Mouse (Mus musculus): ENCODE measurements around the gene Kcnd3. TPM values are rescaled to one million over a fixed set of nuclear protein-coding genes. Genes with fewer than 3 reads are reported as not detected.

The Kcnd3 gene
- polyA plus RNA-seq, 1 experiment from 2014 or later, result 0.37 TPM

DNA sequence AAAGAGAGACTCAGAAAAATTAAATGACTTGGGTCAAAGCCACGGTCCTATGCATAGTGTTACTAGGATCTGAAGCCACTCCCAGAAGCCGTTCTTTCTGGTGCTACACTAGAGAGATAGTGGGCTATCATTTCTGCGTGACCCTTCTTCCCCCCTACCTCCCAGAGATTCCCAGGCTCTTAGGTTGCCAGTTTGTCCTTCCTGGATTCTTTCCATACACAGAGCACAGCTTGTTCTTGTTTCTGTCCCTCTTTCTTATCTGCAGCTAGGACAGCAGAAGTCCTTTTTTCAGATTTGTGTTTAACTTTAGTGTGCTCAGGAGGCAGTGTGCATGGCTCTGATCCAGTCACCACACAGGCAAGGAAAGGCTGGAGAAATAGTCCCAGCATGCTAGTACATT lies 52.1 kb downstream of the Kcnd3 start:
- no peak overlapping the region for H3K9ac ChIP-seq (ENCODE audit: low read depth, low read length)
- H3K27ac ChIP-seq (ENCODE audit: low read depth, low read length), result no peak overlapping the region
- no peak overlapping the region for H3K4me2 ChIP-seq
- 70% methylated on average over 3 of the region's 3 CpGs for WGBS
- H3K27me3 ChIP-seq (replicated peaks; ENCODE audit: control insufficient read depth, insufficient read depth, low read length), result no peaks in the 10 kb centered on the region
- no peaks in the 10 kb centered on the region for H3K36me3 ChIP-seq (ENCODE audit: control insufficient read depth, insufficient read depth, low read length)
- no peaks in the 10 kb centered on the region for H3K4me1 ChIP-seq (replicated peaks; ENCODE audit: control insufficient read depth, insufficient read depth, low read length)
- ATAC-seq (replicated peaks; ENCODE audit: low FRiP score), result no peak
- no peak for DNase-seq (ENCODE audit: low spot score)
- no peaks in the 10 kb centered on the region for H3K9me3 ChIP-seq (ENCODE audit: control insufficient read depth, low read length)
- no peak overlapping the region for H3K4me3 ChIP-seq (ENCODE audit: low read depth, low read length)

DNA sequence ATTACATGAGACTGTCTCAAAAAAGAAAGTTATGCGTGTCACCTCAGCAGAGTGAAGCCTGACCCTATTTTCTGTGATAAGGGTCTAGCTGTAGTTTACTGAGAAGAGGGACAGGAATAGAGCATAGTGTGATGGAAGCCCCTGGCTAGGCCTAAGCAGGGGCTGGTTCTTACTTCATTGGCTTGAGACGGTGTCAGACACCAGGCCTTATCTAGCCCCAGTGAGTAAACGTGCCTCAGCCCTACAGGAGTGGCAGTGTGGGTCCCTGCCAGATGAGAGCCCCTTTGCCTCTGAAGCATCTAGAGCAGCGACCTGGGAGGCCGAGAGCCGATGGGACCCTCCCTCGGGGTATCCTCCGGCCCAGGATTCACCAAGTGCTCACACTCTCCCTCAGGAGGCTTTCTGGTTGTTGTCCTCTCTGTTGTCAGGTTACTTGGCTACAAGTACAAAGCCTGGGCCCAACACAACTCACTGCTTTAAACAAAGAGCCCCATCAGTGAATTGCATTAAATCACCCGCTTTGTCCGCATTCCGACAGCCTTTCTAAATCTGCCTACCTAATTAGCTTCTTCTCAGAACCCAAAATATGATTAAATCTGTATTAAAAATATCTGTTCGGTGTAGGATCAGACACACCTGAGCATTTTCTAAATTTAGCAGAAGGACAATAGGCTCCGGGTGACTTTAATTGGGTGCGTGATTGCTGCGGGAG lies 53.2 kb downstream of the Kcnd3 start:
- Histone ChIP-seq H3K9ac (ENCODE audit: low read depth, low read length) (no peak overlapping the region), H3K36me3 (ENCODE audit: control insufficient read depth, insufficient read depth, low read length) (no peaks in the 10 kb centered on the region), H3K4me2 (no peak overlapping the region), H3K27ac (ENCODE audit: low read depth, low read length) (no peak overlapping the region), H3K4me1 (replicated peaks; ENCODE audit: control insufficient read depth, insufficient read depth, low read length) (no peaks in the 10 kb centered on the region), H3K4me3 (ENCODE audit: low read depth, low read length) (no peak overlapping the region), H3K27me3 (replicated peaks; ENCODE audit: control insufficient read depth, insufficient read depth, low read length) (no peaks in the 10 kb centered on the region), H3K9me3 (ENCODE audit: control insufficient read depth, low read length) (no peaks in the 10 kb centered on the region)
- no peak for DNase-seq (ENCODE audit: low spot score)
- ATAC-seq (replicated peaks; ENCODE audit: low FRiP score), result no peak
- WGBS, result 76% methylated on average over 15 of the region's 15 CpGs

DNA sequence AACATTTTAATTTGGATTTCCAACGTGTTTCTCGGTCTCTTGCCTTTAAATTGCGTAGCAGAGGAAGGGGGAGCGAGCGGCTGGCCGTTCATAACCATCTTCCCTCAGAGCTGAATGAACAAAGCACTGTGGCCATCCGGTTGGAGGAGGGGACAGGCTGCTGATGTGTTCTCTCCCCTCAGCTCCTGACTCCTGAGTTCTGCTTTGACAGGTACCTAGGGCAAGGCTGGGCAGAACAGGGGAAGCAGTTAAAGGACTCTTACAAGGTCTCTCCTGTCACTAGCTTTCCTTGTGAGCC lies 53.7 kb downstream of the Kcnd3 start:
- Histone ChIP-seq H3K9me3 (ENCODE audit: control insufficient read depth, low read length) (no peaks in the 10 kb centered on the region), H3K4me2 (no peak overlapping the region), H3K4me3 (ENCODE audit: low read depth, low read length) (no peak overlapping the region), H3K27me3 (replicated peaks; ENCODE audit: control insufficient read depth, insufficient read depth, low read length) (no peaks in the 10 kb centered on the region), H3K27ac (ENCODE audit: low read depth, low read length) (no peak overlapping the region), H3K36me3 (ENCODE audit: control insufficient read depth, insufficient read depth, low read length) (no peaks in the 10 kb centered on the region), H3K9ac (ENCODE audit: low read depth, low read length) (no peak overlapping the region), H3K4me1 (replicated peaks; ENCODE audit: control insufficient read depth, insufficient read depth, low read length) (no peaks in the 10 kb centered on the region)
- DNase-seq (ENCODE audit: low spot score), result no peak
- WGBS, result 73% methylated on average over 7 of the region's 7 CpGs
- no peak for ATAC-seq (replicated peaks; ENCODE audit: low FRiP score)

DNA sequence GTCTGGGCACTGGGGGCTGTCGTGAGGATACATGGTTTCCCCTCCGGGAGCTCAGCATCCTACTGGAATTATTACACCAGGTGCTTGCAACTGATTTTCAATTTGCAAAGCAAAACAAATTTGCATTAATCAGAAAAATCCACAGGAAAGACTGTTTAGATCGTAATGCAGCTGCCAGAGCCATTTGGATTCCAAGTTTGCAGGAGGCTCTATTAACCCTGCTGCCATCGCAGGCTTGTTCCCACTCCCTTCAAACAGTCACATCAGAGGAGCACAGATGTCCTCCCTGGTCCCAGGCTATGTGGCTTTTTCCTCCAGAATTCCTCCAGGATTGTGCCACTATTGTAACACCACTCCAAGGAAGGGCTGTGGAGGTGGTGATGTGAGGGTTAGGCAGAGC lies 54.5 kb downstream of the Kcnd3 start:
- Histone ChIP-seq H3K4me2 (no peak overlapping the region), H3K27me3 (replicated peaks; ENCODE audit: control insufficient read depth, insufficient read depth, low read length) (no peaks in the 10 kb centered on the region), H3K9me3 (ENCODE audit: control insufficient read depth, low read length) (no peaks in the 10 kb centered on the region), H3K9ac (ENCODE audit: low read depth, low read length) (no peak overlapping the region), H3K4me1 (replicated peaks; ENCODE audit: control insufficient read depth, insufficient read depth, low read length) (no peaks in the 10 kb centered on the region), H3K4me3 (ENCODE audit: low read depth, low read length) (no peak overlapping the region), H3K36me3 (ENCODE audit: control insufficient read depth, insufficient read depth, low read length) (no peaks in the 10 kb centered on the region), H3K27ac (ENCODE audit: low read depth, low read length) (no peak overlapping the region)
- ATAC-seq (replicated peaks; ENCODE audit: low FRiP score) (no peak), DNase-seq (ENCODE audit: low spot score) (no peak)
- WGBS, result 88% methylated on average over 4 of the region's 4 CpGs

DNA sequence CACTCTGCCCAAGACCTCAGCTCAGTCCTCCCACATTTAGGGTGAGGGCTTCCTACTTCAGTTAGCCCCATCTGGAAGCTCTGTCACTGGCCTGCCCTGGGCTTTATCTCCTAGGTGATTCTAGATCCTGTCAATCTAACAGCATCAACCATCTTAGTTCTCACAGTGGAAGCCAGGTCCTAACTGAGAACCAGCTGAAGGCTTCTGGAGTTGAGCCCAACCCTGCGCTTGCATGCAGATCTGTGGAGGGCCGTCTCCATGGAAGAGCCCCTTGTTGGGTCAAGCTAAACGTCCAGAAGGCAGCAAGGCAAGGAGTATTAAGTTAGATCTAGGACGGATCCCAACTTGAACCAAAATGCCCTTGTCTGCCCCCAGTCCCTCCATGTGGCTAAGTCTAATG lies 57.2 kb downstream of the Kcnd3 start:
- no peak overlapping the region for H3K27ac ChIP-seq (ENCODE audit: low read depth, low read length)
- H3K9ac ChIP-seq (ENCODE audit: low read depth, low read length), result no peak overlapping the region
- DNase-seq (ENCODE audit: low spot score) (no peak), ATAC-seq (replicated peaks; ENCODE audit: low FRiP score) (no peak)
- H3K4me3 ChIP-seq (ENCODE audit: low read depth, low read length), result no peak overlapping the region
- no peaks in the 10 kb centered on the region for H3K4me1 ChIP-seq (replicated peaks; ENCODE audit: control insufficient read depth, insufficient read depth, low read length)
- 71% methylated on average over 4 of the region's 4 CpGs for WGBS
- no peaks in the 10 kb centered on the region for H3K9me3 ChIP-seq (ENCODE audit: control insufficient read depth, low read length)
- no peaks in the 10 kb centered on the region for H3K36me3 ChIP-seq (ENCODE audit: control insufficient read depth, insufficient read depth, low read length)
- no peaks in the 10 kb centered on the region for H3K27me3 ChIP-seq (replicated peaks; ENCODE audit: control insufficient read depth, insufficient read depth, low read length)
- H3K4me2 ChIP-seq, result no peak overlapping the region

DNA sequence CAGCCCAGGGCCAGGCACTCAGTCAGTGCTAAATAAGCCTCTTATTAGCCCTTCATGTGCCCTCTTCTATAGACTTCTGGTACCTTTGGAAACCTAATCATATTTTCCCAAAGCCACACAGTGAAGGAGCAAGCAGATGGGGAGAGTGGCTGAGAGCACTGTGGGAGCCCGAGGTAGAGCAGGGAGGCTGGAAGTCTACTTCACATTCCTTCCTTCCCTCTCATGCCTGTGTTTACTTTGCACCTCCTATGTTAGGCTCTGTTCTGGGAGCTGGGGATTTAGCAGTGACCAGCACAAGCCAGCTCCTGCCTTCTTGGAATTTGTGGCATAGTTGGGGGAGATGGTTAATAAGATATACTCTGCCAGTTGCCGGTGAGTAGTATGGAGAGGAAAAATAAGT lies 59.7 kb downstream of the Kcnd3 start:
- Histone ChIP-seq H3K4me1 (replicated peaks; ENCODE audit: control insufficient read depth, insufficient read depth, low read length) (no peaks in the 10 kb centered on the region), H3K4me2 (no peak overlapping the region), H3K27me3 (replicated peaks; ENCODE audit: control insufficient read depth, insufficient read depth, low read length) (no peaks in the 10 kb centered on the region), H3K27ac (ENCODE audit: low read depth, low read length) (no peak overlapping the region), H3K9ac (ENCODE audit: low read depth, low read length) (no peak overlapping the region), H3K36me3 (ENCODE audit: control insufficient read depth, insufficient read depth, low read length) (no peaks in the 10 kb centered on the region), H3K9me3 (ENCODE audit: control insufficient read depth, low read length) (no peaks in the 10 kb centered on the region), H3K4me3 (ENCODE audit: low read depth, low read length) (no peak overlapping the region)
- DNase-seq (ENCODE audit: low spot score) (no peak), ATAC-seq (replicated peaks; ENCODE audit: low FRiP score) (no peak)
- WGBS, result 19% methylated on average over 2 of the region's 2 CpGs

DNA sequence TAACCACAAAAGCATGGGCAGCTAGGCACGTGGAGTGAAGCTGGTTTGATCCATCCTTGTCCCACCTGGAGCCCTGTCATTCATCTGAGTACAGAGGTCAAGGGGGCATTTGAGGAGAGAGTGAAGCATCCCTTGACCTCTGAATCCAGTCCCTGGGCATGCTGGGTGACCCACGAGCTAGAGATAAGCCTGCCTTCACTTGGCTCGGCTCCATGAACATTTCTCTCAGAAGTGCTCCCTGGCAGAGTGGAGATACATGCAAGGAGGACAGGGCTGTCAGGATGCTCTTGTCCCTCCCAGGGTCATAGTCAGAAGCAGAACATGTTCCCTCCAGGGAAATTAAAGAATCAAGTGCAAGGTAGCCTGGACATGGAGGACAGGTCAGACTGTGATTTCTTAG lies 62.1 kb downstream of the Kcnd3 start:
- no peak overlapping the region for H3K9ac ChIP-seq (ENCODE audit: low read depth, low read length)
- H3K4me2 ChIP-seq, result no peak overlapping the region
- no peak overlapping the region for H3K4me3 ChIP-seq (ENCODE audit: low read depth, low read length)
- WGBS, result 52% methylated on average over 3 of the region's 3 CpGs
- H3K27ac ChIP-seq (ENCODE audit: low read depth, low read length), result no peak overlapping the region
- H3K9me3 ChIP-seq (ENCODE audit: control insufficient read depth, low read length), result no peaks in the 10 kb centered on the region
- ATAC-seq (replicated peaks; ENCODE audit: low FRiP score) (no peak), DNase-seq (ENCODE audit: low spot score) (no peak)
- H3K27me3 ChIP-seq (replicated peaks; ENCODE audit: control insufficient read depth, insufficient read depth, low read length), result no peaks in the 10 kb centered on the region
- H3K36me3 ChIP-seq (ENCODE audit: control insufficient read depth, insufficient read depth, low read length), result no peaks in the 10 kb centered on the region
- H3K4me1 ChIP-seq (replicated peaks; ENCODE audit: control insufficient read depth, insufficient read depth, low read length), result no peaks in the 10 kb centered on the region

DNA sequence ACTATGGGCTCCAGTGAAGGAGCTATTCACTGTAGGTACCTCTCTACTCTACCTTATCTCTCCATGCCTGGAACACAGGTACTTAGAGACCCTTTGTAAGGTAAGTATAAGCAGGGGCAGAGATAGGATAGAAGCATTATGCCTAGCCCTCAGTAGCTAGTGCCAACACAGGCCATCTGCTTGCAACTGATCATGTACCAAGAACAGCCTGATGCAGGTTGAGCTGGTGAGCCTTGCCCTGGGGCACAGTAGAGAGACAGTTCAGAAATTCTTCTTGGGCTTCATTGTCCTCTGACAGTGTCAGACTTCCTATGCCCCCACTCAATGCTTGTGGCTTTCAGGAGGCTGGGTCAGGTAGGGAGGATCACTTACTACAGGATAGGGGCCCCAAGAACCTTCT lies 62.9 kb downstream of the Kcnd3 start:
- Histone ChIP-seq H3K4me3 (ENCODE audit: low read depth, low read length) (no peak overlapping the region), H3K27me3 (replicated peaks; ENCODE audit: control insufficient read depth, insufficient read depth, low read length) (no peaks in the 10 kb centered on the region), H3K4me2 (no peak overlapping the region), H3K36me3 (ENCODE audit: control insufficient read depth, insufficient read depth, low read length) (no peaks in the 10 kb centered on the region), H3K9me3 (ENCODE audit: control insufficient read depth, low read length) (no peaks in the 10 kb centered on the region), H3K27ac (ENCODE audit: low read depth, low read length) (no peak overlapping the region), H3K9ac (ENCODE audit: low read depth, low read length) (no peak overlapping the region), H3K4me1 (replicated peaks; ENCODE audit: control insufficient read depth, insufficient read depth, low read length) (no peaks in the 10 kb centered on the region)
- ATAC-seq (replicated peaks; ENCODE audit: low FRiP score) (no peak), DNase-seq (ENCODE audit: low spot score) (no peak)

DNA sequence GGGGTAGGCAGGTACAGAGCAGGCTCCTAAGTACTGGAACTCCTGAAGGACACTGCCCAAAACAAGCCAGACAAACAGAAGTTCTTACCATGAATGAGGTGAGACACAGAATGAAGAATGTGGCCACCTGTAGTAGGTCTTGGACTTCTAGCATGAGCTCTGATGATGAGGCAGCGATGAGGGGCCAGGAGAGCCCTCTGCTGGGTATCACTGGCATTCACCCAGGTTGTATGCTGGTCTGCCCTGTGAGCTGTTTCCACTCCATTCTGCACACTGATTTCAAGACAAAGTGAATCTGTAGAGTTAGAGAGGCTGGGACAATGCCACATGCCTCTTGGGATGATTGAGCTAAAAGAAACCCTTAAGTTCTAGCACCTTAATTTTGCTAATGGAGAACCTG lies 63.5 kb downstream of the Kcnd3 start:
- Histone ChIP-seq H3K36me3 (ENCODE audit: control insufficient read depth, insufficient read depth, low read length) (no peaks in the 10 kb centered on the region), H3K4me1 (replicated peaks; ENCODE audit: control insufficient read depth, insufficient read depth, low read length) (no peaks in the 10 kb centered on the region), H3K9ac (ENCODE audit: low read depth, low read length) (no peak overlapping the region), H3K27me3 (replicated peaks; ENCODE audit: control insufficient read depth, insufficient read depth, low read length) (no peaks in the 10 kb centered on the region), H3K9me3 (ENCODE audit: control insufficient read depth, low read length) (no peaks in the 10 kb centered on the region), H3K27ac (ENCODE audit: low read depth, low read length) (no peak overlapping the region), H3K4me3 (ENCODE audit: low read depth, low read length) (no peak overlapping the region), H3K4me2 (no peak overlapping the region)
- DNase-seq (ENCODE audit: low spot score), result no peak
- WGBS, result 74% methylated on average over 1 of the region's 1 CpGs
- no peak for ATAC-seq (replicated peaks; ENCODE audit: low FRiP score)

Measured in liver, embryonic 11.5 days (tissue).